Mouse (Mus musculus): ENCODE data around the gene Nipa2. TPM values are rescaled to one million over a fixed set of nuclear protein-coding genes. Genes with fewer than 3 reads are reported as not detected.
A peak's percentile ranks its signal among the peaks of the same experiment; 100 is the strongest.

Gene Nipa2
- polyA plus RNA-seq, 1 experiment: 14.5 TPM

GRCm38 (mm10) chr7:55969415-55969814 is 7.1 kb upstream of the Nipa2 start:
- Histone ChIP-seq H3K79me2 (ENCODE audit: control insufficient read depth, insufficient read depth) (no peaks in the 10 kb centered on the region), H3ac (ENCODE audit: control insufficient read depth, insufficient read length) (no peak overlapping the region), H3K4me3 (no peak overlapping the region), H3K4me2 (ENCODE audit: low read depth) (no peak overlapping the region), H3K27me3 (ENCODE audit: control insufficient read depth, insufficient read depth, insufficient read length) (no peaks in the 10 kb centered on the region), H3K36me3 (ENCODE audit: control insufficient read depth, insufficient read depth) (no peaks in the 10 kb centered on the region)
- TF ChIP-seq MYOG (IDR thresholded peaks at IDR 0.05; ENCODE audit: control insufficient read depth in 1 of 3, insufficient read depth in 1 of 3, insufficient read length in 2 of 3, low read depth in 2 of 3) (no peak), TCF12 (IDR thresholded peaks at IDR 0.05; ENCODE audit: insufficient read depth, poor library complexity, severe bottlenecking) (no peak), CEBPB (IDR thresholded peaks at IDR 0.05; ENCODE audit: insufficient read depth, poor library complexity, severe bottlenecking) (no peak), POLR2A (IDR thresholded peaks at IDR 0.05; ENCODE audit: insufficient read length, low read depth) (no peak), E2F4 (IDR thresholded peaks at IDR 0.05; ENCODE audit: insufficient read depth) (no peak), USF1 (IDR thresholded peaks at IDR 0.05; ENCODE audit: low read depth) (no peak), POLR2AphosphoS2 (IDR thresholded peaks at IDR 0.05; ENCODE audit: insufficient read length, low read depth) (no peak), TCF3 (IDR thresholded peaks at IDR 0.05; ENCODE audit: insufficient read length, low read depth) (no peak), MAX (IDR thresholded peaks at IDR 0.05; ENCODE audit: low read depth) (no peak), MYOD1 (IDR thresholded peaks at IDR 0.05; ENCODE audit: control insufficient read depth in 1 of 3, insufficient read length in 2 of 3, low read depth in 2 of 3) (no peak), SRF (IDR thresholded peaks at IDR 0.05; ENCODE audit: control insufficient read depth, insufficient read length, low read depth) (no peak), REST (IDR thresholded peaks at IDR 0.05; ENCODE audit: insufficient read depth, insufficient read length) (no peak)

GRCm38 (mm10) chr7:55968258-55968901 is 6.1 kb upstream of the Nipa2 start:
- Histone ChIP-seq H3K27me3 (ENCODE audit: control insufficient read depth, insufficient read depth, insufficient read length) (no peaks in the 10 kb centered on the region), H3ac (ENCODE audit: control insufficient read depth, insufficient read length) (no peak overlapping the region), H3K36me3 (ENCODE audit: control insufficient read depth, insufficient read depth) (no peaks in the 10 kb centered on the region), H3K4me2 (ENCODE audit: low read depth) (peak overlapping the region; percentile 58), H3K4me3 (no peak overlapping the region), H3K79me2 (ENCODE audit: control insufficient read depth, insufficient read depth) (no peaks in the 10 kb centered on the region)
- TF ChIP-seq POLR2A (IDR thresholded peaks at IDR 0.05; ENCODE audit: insufficient read length, low read depth): peak; percentile 27
- no peak for TF ChIP-seq MYOG (IDR thresholded peaks at IDR 0.05; ENCODE audit: control insufficient read depth in 1 of 3, insufficient read depth in 1 of 3, insufficient read length in 2 of 3, low read depth in 2 of 3)

GRCm38 (mm10) chr7:55966866-55967460 is 4.7 kb upstream of the Nipa2 start:
- H3K27me3 ChIP-seq (ENCODE audit: control insufficient read depth, insufficient read depth, insufficient read length): no peaks in the 10 kb centered on the region
- no peaks in the 10 kb centered on the region for H3K36me3 ChIP-seq (ENCODE audit: control insufficient read depth, insufficient read depth)
- no peak overlapping the region for H3ac ChIP-seq (ENCODE audit: control insufficient read depth, insufficient read length)
- H3K79me2 ChIP-seq (ENCODE audit: control insufficient read depth, insufficient read depth): peaks cover under 1% of the 10 kb centered on the region
- H3K4me3 ChIP-seq: no peak overlapping the region
- H3K4me2 ChIP-seq (ENCODE audit: low read depth): no peak overlapping the region
- TF ChIP-seq CEBPB (IDR thresholded peaks at IDR 0.05; ENCODE audit: insufficient read depth, poor library complexity, severe bottlenecking) (no peak), TCF12 (IDR thresholded peaks at IDR 0.05; ENCODE audit: insufficient read depth, poor library complexity, severe bottlenecking) (no peak)

GRCm38 (mm10) chr7:55960506-55960905 is 1.8 kb downstream of the Nipa2 start:
- Histone ChIP-seq H3K4me3 (no peak overlapping the region), H3K79me2 (ENCODE audit: control insufficient read depth, insufficient read depth) (peaks cover 57% of the 10 kb centered on the region), H3K4me2 (ENCODE audit: low read depth) (peak overlapping the region; percentile 68), H3ac (ENCODE audit: control insufficient read depth, insufficient read length) (no peak overlapping the region), H3K27me3 (ENCODE audit: control insufficient read depth, insufficient read depth, insufficient read length) (no peaks in the 10 kb centered on the region), H3K36me3 (ENCODE audit: control insufficient read depth, insufficient read depth) (no peaks in the 10 kb centered on the region)
- TF ChIP-seq MAX (IDR thresholded peaks at IDR 0.05; ENCODE audit: low read depth) (no peak), MYOD1 (IDR thresholded peaks at IDR 0.05; ENCODE audit: control insufficient read depth in 1 of 3, insufficient read length in 2 of 3, low read depth in 2 of 3) (no peak), SRF (IDR thresholded peaks at IDR 0.05; ENCODE audit: control insufficient read depth, insufficient read length, low read depth) (no peak), USF1 (IDR thresholded peaks at IDR 0.05; ENCODE audit: low read depth) (no peak), E2F4 (IDR thresholded peaks at IDR 0.05; ENCODE audit: insufficient read depth) (no peak), POLR2A (IDR thresholded peaks at IDR 0.05; ENCODE audit: insufficient read length, low read depth) (no peak), CEBPB (IDR thresholded peaks at IDR 0.05; ENCODE audit: insufficient read depth, poor library complexity, severe bottlenecking) (no peak), TCF12 (IDR thresholded peaks at IDR 0.05; ENCODE audit: insufficient read depth, poor library complexity, severe bottlenecking) (no peak), POLR2AphosphoS2 (IDR thresholded peaks at IDR 0.05; ENCODE audit: insufficient read length, low read depth) (no peak), MYOG (IDR thresholded peaks at IDR 0.05; ENCODE audit: control insufficient read depth in 1 of 3, insufficient read depth in 1 of 3, insufficient read length in 2 of 3, low read depth in 2 of 3) (no peak), TCF3 (IDR thresholded peaks at IDR 0.05; ENCODE audit: insufficient read length, low read depth) (no peak), REST (IDR thresholded peaks at IDR 0.05; ENCODE audit: insufficient read depth, insufficient read length) (no peak)

GRCm38 (mm10) chr7:55959801-55960200 is 2.5 kb downstream of the Nipa2 start:
- H3K79me2 ChIP-seq (ENCODE audit: control insufficient read depth, insufficient read depth): peaks cover 64% of the 10 kb centered on the region
- no peak overlapping the region for H3K4me3 ChIP-seq
- H3K36me3 ChIP-seq (ENCODE audit: control insufficient read depth, insufficient read depth): no peaks in the 10 kb centered on the region
- H3K27me3 ChIP-seq (ENCODE audit: control insufficient read depth, insufficient read depth, insufficient read length): no peaks in the 10 kb centered on the region
- H3K4me2 ChIP-seq (ENCODE audit: low read depth): no peak overlapping the region
- TF ChIP-seq TCF12 (IDR thresholded peaks at IDR 0.05; ENCODE audit: insufficient read depth, poor library complexity, severe bottlenecking) (no peak), POLR2A (IDR thresholded peaks at IDR 0.05; ENCODE audit: insufficient read length, low read depth) (no peak), REST (IDR thresholded peaks at IDR 0.05; ENCODE audit: insufficient read depth, insufficient read length) (no peak), CEBPB (IDR thresholded peaks at IDR 0.05; ENCODE audit: insufficient read depth, poor library complexity, severe bottlenecking) (no peak), E2F4 (IDR thresholded peaks at IDR 0.05; ENCODE audit: insufficient read depth) (no peak), USF1 (IDR thresholded peaks at IDR 0.05; ENCODE audit: low read depth) (no peak), MYOG (IDR thresholded peaks at IDR 0.05; ENCODE audit: control insufficient read depth in 1 of 3, insufficient read depth in 1 of 3, insufficient read length in 2 of 3, low read depth in 2 of 3) (no peak), MYOD1 (IDR thresholded peaks at IDR 0.05; ENCODE audit: control insufficient read depth in 1 of 3, insufficient read length in 2 of 3, low read depth in 2 of 3) (no peak), TCF3 (IDR thresholded peaks at IDR 0.05; ENCODE audit: insufficient read length, low read depth) (no peak), MAX (IDR thresholded peaks at IDR 0.05; ENCODE audit: low read depth) (no peak), POLR2AphosphoS2 (IDR thresholded peaks at IDR 0.05; ENCODE audit: insufficient read length, low read depth) (no peak), SRF (IDR thresholded peaks at IDR 0.05; ENCODE audit: control insufficient read depth, insufficient read length, low read depth) (no peak)
- H3ac ChIP-seq (ENCODE audit: control insufficient read depth, insufficient read length): no peak overlapping the region
